Mouse (Mus musculus): ENCODE measurements around the gene Nt5c1a. TPM values are rescaled to one million over a fixed set of nuclear protein-coding genes. Genes with fewer than 3 reads are reported as not detected.
A peak's percentile ranks its signal among the peaks of the same experiment; 100 is the strongest.
"Not testable (repeated sequence)": the region's sequence is repeated elsewhere in the genome, so short reads cannot be mapped to it uniquely, and the experiment has no call there.

Nt5c1a gene
- total RNA-seq (2017), result not detected in 2 replicates

DNA sequence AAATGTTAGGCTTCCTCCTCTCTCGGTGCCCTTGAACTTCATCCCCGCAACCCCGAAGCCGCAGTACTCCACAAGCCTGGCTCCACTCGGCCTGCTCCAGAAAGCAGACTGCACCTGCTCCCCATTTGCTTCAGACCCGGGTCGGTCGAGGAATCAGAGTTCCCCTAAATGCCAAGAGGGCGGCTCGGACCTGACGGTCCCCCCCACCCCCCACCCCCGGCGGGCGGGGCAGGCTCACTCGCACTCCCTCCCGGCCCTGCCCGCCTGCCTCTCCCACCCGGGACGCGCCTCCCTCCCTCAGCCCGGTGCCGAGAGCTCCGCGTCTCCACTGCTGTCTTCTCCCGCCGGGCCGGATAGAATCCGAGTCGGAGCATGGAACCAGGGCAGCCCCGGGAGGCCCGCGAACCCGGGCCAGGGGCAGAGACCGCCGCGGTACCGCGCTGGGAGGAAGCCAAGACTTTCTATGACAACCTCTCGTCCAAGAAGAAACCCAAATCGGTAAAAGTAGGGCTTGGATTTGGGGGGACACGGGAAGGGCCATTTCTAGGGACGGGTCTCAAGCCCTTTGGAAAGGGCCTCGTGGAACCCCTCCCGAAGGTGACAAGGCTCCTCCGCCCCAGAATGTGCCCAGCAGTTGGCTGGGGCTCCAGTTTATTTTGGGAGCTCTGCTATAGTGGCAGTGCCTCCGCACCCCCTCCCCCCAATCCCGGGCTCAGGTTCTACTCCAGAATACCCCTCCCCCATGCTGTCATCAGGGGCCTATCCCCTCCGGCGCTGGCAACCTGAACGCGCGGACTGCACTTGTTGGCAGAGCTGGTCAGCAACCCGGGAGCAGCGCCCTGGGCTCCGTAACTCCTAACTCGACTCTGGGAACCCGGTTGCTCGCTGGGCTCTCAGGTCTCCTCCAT lies at the start of gene Nt5c1a:
Nt5c1a (plus strand) TSS at position 319 of the 908 bp plus-strand sequence.
- peak; percentile 23; the same call in 1 of the 2 replicates for ATAC-seq (replicated peaks; ENCODE audit: low read depth, poor library complexity, severe bottlenecking)

DNA sequence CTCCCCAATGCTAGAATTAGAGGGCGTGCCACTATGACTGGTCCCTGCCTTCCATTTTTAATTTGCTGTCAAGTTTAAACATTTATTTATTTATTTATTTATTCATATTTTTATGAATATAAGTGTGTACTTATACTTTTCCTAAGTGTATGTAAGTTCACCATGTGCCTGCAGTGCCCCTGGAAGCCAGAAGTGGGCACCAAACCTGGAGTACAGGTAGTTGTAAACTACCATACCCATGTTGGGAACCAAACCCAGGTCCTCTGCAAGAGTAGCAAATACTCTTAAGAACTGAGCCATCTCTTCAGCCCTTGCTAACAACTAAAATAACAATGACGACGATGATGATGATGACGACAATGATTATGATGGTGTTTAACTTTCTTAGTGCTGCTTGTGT lies 49.3 kb upstream of the Nt5c1a start:
- ATAC-seq (replicated peaks; ENCODE audit: low read depth, poor library complexity, severe bottlenecking), result no peak

DNA sequence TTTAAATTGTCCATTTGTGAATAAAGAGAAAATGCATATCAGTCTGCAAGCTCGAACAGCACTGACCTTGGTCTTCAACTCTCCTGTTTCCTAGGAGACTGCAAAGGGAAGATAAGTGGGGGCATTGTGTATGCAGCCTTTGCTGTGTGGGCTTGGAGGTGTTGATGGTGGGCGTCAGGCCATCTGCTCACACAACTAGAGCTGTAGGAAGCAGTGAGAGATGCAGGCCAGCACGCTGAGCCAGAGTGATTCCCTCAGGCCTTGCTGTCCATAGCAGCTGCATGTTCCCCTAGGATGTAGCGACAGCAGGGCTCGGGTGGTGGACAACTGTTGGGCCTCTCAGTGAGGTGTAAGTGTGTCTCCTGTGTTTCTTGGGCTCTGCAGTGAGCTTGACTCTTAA lies 48.3 kb upstream of the Nt5c1a start:
- ATAC-seq (replicated peaks; ENCODE audit: low read depth, poor library complexity, severe bottlenecking), result no peak

- ATAC-seq (replicated peaks; ENCODE audit: low read depth, poor library complexity, severe bottlenecking), result peak; percentile 76
Observed at GRCm38 (mm10) chr4:123155004-123155403, 46.3 kb upstream of the Nt5c1a start.

GRCm38 (mm10) chr4:123155427-123155826 lies 45.9 kb upstream of the Nt5c1a start:
- no peak for ATAC-seq (replicated peaks; ENCODE audit: low read depth, poor library complexity, severe bottlenecking)

DNA sequence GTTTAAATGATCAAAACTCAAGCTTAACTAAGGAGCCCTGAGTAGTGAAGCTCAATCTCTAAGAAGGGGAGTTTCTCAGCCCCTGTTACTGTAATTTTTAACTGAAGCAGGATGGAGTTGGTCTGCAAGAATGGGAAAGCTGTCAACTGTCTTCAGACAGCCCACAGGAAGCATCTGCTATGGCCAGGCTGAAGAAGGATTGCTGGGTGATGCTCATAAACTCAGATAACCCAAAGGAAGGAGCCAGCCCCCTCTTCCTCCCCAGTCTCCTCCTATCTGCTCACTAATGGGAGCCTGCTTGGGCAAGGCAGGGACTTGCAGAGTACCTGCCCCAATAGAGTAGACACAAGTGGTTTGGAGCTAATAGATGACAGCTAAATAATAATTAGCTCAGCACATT lies 45.5 kb upstream of the Nt5c1a start:
- ATAC-seq (replicated peaks; ENCODE audit: low read depth, poor library complexity, severe bottlenecking), result peak; percentile 87

GRCm38 (mm10) chr4:123160571-123160970 lies 40.7 kb upstream of the Nt5c1a start:
- no peak for ATAC-seq (replicated peaks; ENCODE audit: low read depth, poor library complexity, severe bottlenecking)

DNA sequence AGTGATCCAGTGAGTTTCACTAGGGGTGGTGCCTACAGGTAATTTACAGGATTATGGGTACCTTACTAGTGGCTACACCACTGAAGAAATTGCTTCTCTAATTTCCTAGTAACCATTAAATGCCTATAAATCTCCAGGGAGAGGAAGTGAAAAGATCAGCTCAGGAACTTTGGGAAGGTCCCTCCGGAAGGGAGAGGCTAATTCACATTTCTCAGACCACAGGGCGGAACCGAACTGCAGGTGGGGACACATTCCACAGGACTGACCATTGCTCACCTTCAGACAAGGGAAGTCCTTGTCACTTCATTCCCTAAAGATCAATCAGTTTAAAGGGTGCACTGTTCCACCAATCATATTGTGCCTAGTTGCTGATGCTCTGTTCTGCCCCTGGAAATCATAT lies 40.1 kb upstream of the Nt5c1a start:
- not testable (repeated sequence) for ATAC-seq (replicated peaks; ENCODE audit: low read depth, poor library complexity, severe bottlenecking)

- peak; percentile 80 for ATAC-seq (replicated peaks; ENCODE audit: low read depth, poor library complexity, severe bottlenecking)
Observed at GRCm38 (mm10) chr4:123162305-123162917, 38.9 kb upstream of the Nt5c1a start.

GRCm38 (mm10) chr4:123164157-123164556 lies 37.1 kb upstream of the Nt5c1a start:
- ATAC-seq (replicated peaks; ENCODE audit: low read depth, poor library complexity, severe bottlenecking), result no peak

DNA sequence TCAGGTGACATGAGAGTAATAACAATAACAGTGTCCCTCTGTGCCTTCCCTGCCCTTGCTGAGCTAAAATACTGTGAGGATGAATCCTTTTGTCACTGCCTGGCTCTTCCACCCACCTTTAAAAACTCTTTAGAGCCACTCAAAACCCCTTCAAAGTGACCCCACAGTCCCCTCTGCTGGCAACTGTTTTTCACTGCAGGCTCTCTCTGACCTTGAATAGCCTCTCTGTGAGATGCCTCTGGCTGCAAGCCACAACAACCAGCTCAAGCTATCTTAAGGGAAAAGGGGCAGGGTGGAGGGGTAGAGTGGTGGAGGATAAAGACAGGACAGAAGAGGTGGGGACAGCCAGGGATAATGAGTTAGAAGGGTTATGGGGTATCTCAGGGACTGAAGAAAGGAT lies 29.5 kb upstream of the Nt5c1a start:
- ATAC-seq (replicated peaks; ENCODE audit: low read depth, poor library complexity, severe bottlenecking), result peak; percentile 72; the same call in 1 of the 2 replicates

- no peak for ATAC-seq (replicated peaks; ENCODE audit: low read depth, poor library complexity, severe bottlenecking)
Observed at GRCm38 (mm10) chr4:123182328-123183238, 18.7 kb upstream of the Nt5c1a start, which contains the start of gene Hpcal4. Gene Hpcal4 (plus strand): TSS chr4:123183227.

DNA sequence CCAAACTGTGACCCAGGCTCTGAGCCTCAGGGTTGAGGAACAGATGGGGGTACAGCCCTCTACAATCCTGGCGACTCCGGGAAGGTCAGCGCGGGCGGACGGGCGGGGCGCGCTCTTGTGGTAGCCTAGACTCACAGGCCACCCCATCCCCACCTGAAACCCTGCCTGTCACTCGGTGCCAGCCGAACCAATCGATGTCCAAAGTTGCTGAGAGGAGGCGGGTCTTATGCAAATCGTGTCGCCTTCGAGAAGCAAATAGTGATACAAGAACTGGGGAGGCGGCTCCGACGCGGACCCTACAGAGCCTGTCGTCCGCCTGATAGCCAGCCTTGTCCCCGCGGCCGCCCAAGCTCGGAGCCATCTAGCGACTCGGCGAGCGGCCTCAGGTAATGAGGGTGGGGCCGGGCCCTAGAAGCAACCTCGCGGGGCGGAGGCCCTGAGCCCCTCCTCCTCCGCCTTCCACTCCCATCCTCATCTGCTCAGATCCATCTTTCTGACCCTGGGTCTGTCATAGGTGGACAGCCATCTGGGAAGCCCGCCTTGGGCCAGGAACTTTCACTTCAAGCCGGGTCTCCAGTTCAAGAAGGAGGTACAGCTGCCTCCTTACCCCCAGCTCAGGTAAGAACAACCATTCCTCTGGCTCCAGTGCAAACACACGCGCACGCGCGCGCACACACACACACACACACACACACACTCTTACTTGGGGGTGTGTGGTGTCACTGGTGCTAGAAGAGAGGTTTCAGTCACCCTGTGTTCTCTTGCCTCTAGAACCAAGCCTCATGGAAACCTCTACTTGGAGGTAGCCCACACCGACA lies 17.9 kb upstream of the Nt5c1a start:
- ATAC-seq (replicated peaks; ENCODE audit: low read depth, poor library complexity, severe bottlenecking), result peak; percentile 87

DNA sequence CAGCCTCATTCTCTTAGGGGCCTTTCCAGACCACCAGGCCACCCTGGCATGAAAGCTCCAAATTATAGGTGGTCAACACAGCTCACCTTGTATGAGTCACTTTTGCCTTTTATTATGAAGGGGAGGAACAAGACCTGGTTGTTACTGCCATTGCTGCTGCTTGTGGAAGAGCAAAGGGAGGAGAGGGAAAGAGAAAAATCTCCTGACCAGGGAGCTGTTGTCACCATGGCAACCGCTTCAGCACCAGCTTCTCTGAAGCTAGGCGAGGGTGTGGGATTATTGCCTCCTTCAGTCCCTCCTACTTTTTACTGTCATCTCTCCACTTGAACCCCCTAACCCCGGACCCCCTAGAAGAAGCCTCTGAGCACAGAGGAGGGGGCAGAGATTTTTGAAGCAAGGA lies 16.5 kb upstream of the Nt5c1a start:
- ATAC-seq (replicated peaks; ENCODE audit: low read depth, poor library complexity, severe bottlenecking), result no peak

DNA sequence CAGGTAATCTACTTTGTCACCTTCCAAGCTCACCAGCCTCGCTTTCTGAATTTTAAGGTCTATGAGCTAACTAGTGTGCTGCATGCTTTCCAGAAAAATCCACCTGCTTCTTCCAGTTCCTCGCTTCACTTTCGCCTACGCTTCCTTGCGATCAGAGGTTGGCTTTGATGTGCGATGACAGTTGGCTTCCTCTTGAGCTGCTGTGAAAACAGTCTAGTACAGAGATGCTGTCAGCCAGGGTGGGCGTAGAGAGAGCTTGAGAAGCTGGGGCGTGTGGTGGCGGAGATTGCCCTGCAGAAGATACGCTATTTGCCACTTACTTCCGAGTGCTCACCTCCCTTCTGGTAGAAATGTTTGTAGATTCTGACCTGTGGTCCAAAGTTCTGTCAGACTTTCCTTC lies 9.0 kb upstream of the Nt5c1a start:
- ATAC-seq (replicated peaks; ENCODE audit: low read depth, poor library complexity, severe bottlenecking), result no peak

GRCm38 (mm10) chr4:123193791-123194190 lies 7.5 kb upstream of the Nt5c1a start:
- ATAC-seq (replicated peaks; ENCODE audit: low read depth, poor library complexity, severe bottlenecking), result no peak

DNA sequence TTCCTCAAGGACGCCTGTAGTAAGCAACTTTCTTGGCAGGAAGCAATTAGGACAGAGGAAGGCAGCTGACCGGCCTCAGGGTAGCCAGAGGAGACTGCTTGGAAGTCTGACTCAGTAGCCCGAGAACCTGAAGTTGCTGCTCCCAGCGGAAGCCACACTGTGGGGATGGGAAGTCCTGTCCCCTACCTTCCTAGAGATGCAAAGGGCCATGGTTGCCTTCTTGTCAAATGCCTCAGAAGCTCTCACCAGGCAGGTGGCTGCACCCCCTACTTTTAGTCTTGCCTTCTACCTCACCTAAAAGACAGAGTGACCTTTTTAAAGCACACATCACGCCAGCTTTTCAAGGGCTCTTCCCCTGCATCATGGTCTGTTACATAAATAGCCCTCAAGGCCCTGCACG lies 4.6 kb upstream of the Nt5c1a start:
- ATAC-seq (replicated peaks; ENCODE audit: low read depth, poor library complexity, severe bottlenecking), result no peak

DNA sequence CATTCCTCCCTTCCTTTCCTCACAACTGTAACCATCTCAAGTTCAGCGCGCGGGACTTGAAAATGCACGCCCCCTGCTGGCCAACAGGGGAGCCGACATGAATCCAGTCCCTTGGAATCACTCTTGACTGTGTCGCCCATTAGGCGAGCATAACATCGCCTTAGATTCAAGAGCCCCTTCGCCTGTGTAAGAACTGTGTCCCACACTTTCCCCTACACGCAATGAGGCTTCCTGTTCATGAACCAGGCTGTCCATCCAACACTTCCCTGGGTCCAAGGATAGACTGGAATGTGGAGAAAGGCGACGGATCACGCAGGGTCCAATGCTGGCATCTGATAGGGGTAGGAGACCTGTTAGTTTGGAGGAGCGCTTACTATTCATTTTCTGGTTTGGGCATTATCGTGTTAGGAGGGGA lies 526 bp upstream of the Nt5c1a start:
- peak; percentile 89 for ATAC-seq (replicated peaks; ENCODE audit: low read depth, poor library complexity, severe bottlenecking)

GRCm38 (mm10) chr4:123202094-123202420 lies 753 bp downstream of the Nt5c1a start:
- ATAC-seq (replicated peaks; ENCODE audit: low read depth, poor library complexity, severe bottlenecking), result no peak

DNA sequence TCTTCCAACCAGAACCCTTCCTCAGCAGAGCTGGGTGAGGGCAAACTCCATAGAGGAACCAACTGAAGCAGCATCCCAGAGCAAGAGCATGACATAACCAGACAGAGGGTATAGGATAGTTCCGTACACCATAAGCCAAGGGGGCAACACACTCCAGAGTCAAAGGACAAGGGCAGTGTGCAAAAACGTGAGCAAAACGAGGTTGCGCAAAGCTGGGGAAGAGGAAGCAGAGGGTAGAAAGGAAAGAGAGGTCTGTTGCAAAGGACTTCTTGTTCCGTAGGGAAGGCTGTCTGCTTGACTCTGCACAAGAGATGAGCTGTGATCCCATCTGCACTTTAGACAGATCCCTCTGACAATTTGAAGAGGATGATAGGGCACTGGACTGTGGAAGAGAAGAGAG lies 6.0 kb downstream of the Nt5c1a start:
- peak; percentile 71 for ATAC-seq (replicated peaks; ENCODE audit: low read depth, poor library complexity, severe bottlenecking)

Data from common myeloid progenitor, adult 5-6 weeks (primary cell).